Mouse (Mus musculus) thymus, postnatal 25 days (tissue): ENCODE measurements around the gene Hist1h2br.
"Not testable (repeated sequence)": the region's sequence is repeated elsewhere in the genome, so short reads cannot be mapped to it uniquely, and the experiment has no call there.

Source experiments
- DNase-seq: peaks from one replicate; pipeline ENCODE4 v3.0.0; 2022

Hist1h2br gene

GRCm38 (mm10) chr13:21833461-21833860 is at the start of gene Hist1h2br, which contains the start of gene Hist1h2ap:
Gene Hist1h2br, plus strand, starts transcription at chr13:21833743.
Gene Hist1h2ap, minus strand, starts transcription at chr13:21833507.
- not testable (repeated sequence) for DNase-seq

GRCm38 (mm10) chr13:21784311-21784710 is 49.2 kb upstream of the Hist1h2br start:
- peak; percentile 9 for DNase-seq

- peak; percentile 16 for DNase-seq
These were observed 47.2 kb upstream of the Hist1h2br start for GRCm38 (mm10) chr13:21786189-21786898.

GRCm38 (mm10) chr13:21786899-21787629 is 46.5 kb upstream of the Hist1h2br start, which contains the start of the genes Hist1h2an and Hist1h2bp:
Gene Hist1h2an, minus strand, starts transcription at chr13:21787218.
Gene Hist1h2bp, plus strand, starts transcription at chr13:21787461.
- peak; percentile 87 for DNase-seq

- DNase-seq: peak; percentile 6
These were observed 45.6 kb upstream of the Hist1h2br start for GRCm38 (mm10) chr13:21787760-21788593.

- DNase-seq: no peak
These were observed 43.6 kb upstream of the Hist1h2br start for GRCm38 (mm10) chr13:21789925-21790324.

- no peak for DNase-seq
These were observed 42.8 kb upstream of the Hist1h2br start for GRCm38 (mm10) chr13:21790601-21791283.

GRCm38 (mm10) chr13:21795584-21795983 is 38.0 kb upstream of the Hist1h2br start:
- no peak for DNase-seq

GRCm38 (mm10) chr13:21797163-21797562 is 36.4 kb upstream of the Hist1h2br start:
- DNase-seq: not testable (repeated sequence)

- DNase-seq: not testable (repeated sequence)
These were observed 30.5 kb upstream of the Hist1h2br start for GRCm38 (mm10) chr13:21803058-21803457.

GRCm38 (mm10) chr13:21810073-21810472 is 23.5 kb upstream of the Hist1h2br start, which contains the start of the genes Hist1h2bq and Hist1h2ao:
Gene Hist1h2bq, minus strand, starts transcription at chr13:21810197.
Gene Hist1h2ao, plus strand, starts transcription at chr13:21810465.
- DNase-seq: not testable (repeated sequence)

- DNase-seq: not testable (repeated sequence)
These were observed 22.5 kb upstream of the Hist1h2br start for GRCm38 (mm10) chr13:21811074-21811473.

- peak; percentile 71 for DNase-seq
These were observed 22.0 kb upstream of the Hist1h2br start, which contains the start of gene Hist1h4m for GRCm38 (mm10) chr13:21811539-21811938. Gene Hist1h4m, plus strand, starts transcription at chr13:21811746.

- DNase-seq: not testable (repeated sequence)
These were observed 21.5 kb upstream of the Hist1h2br start for GRCm38 (mm10) chr13:21812092-21812491.

GRCm38 (mm10) chr13:21820082-21820890 is 13.3 kb upstream of the Hist1h2br start:
- not testable (repeated sequence) for DNase-seq

- DNase-seq: no peak
These were observed 5.0 kb upstream of the Hist1h2br start for GRCm38 (mm10) chr13:21828511-21828910.

GRCm38 (mm10) chr13:21830344-21830743 is 3.2 kb upstream of the Hist1h2br start:
- DNase-seq: no peak

- DNase-seq: peak; percentile 57
These were observed 1.8 kb upstream of the Hist1h2br start, which contains the start of gene Hist1h4n for GRCm38 (mm10) chr13:21831418-21832394. Gene Hist1h4n, minus strand, starts transcription at chr13:21832196.

GRCm38 (mm10) chr13:21840508-21840907 is 7.0 kb downstream of the Hist1h2br start:
- not testable (repeated sequence) for DNase-seq

GRCm38 (mm10) chr13:21846356-21846755 is 12.8 kb downstream of the Hist1h2br start:
- DNase-seq: not testable (repeated sequence)
